Mouse (Mus musculus) liver, adult 2 months (tissue): ENCODE measurements around the gene Lhfpl3. TPM values are rescaled to one million over a fixed set of nuclear protein-coding genes. Genes with fewer than 3 reads are reported as not detected.

Experiments used
- DNase-seq: peaks from one replicate; pipeline ENCODE4 v3.0.0-alpha.2; 2011; ENCODE audit warnings: low read depth, low spot score; ENCODE audit errors: extremely low read depth
- H3K27ac ChIP-seq: fragments of 200-500 bp; replicated peaks from 2 replicates; pipeline ENCODE4 v1.5.1; 2012; ENCODE audit warnings: low read depth, mild to moderate bottlenecking, control low read depth, inconsistent platforms, low read length; ENCODE audit not compliant: insufficient read depth
- H3K27me3 ChIP-seq: fragments of 200-500 bp; 2 replicates; pipeline ENCODE4 v1.6.1; 2012; ENCODE audit warnings: mild to moderate bottlenecking, moderate library complexity, low read length, inconsistent platforms; ENCODE audit not compliant: control insufficient read depth, insufficient read depth
- H3K36me3 ChIP-seq: fragments of 200-500 bp; 2 replicates; pipeline ENCODE4 v1.6.1; 2012; ENCODE audit warnings: low read length, inconsistent platforms; ENCODE audit not compliant: control insufficient read depth, insufficient read depth
- H3K4me1 ChIP-seq: fragments of 200-500 bp; 2 replicates; pipeline ENCODE4 v1.6.1; 2011; ENCODE audit warnings: low read length; ENCODE audit not compliant: control insufficient read depth, insufficient read depth
- H3K4me3 ChIP-seq: fragments of 200-500 bp; 2 replicates; pipeline ENCODE4 v1.5.1; 2011; ENCODE audit warnings: low read depth, mild to moderate bottlenecking, control low read depth, low read length, moderate library complexity; ENCODE audit not compliant: insufficient read depth
- H3K79me2 ChIP-seq: fragments of 200-500 bp; 2 replicates; pipeline ENCODE4 v1.6.1; 2012; ENCODE audit warnings: inconsistent platforms, mild to moderate bottlenecking, low read length, moderate library complexity; ENCODE audit not compliant: control insufficient read depth, insufficient read depth
- H3K9ac ChIP-seq: fragments of 200-500 bp; 2 replicates; pipeline ENCODE4 v1.6.1; 2012; ENCODE audit warnings: low read depth, mild to moderate bottlenecking, control low read depth, inconsistent platforms, low read length
- CTCF ChIP-seq: fragments of 200-500 bp; IDR thresholded peaks from 2 replicates; pipeline ENCODE4 v1.5.1; 2011; ENCODE audit warnings: low read depth, low read length, control low read depth
- POLR2A ChIP-seq: fragments of 200-500 bp; IDR thresholded peaks from 2 replicates; pipeline ENCODE4 v1.6.1; 2011; ENCODE audit warnings: low read length, control low read depth; ENCODE audit not compliant: insufficient read depth; ENCODE audit errors: extremely low read depth
- WGBS: fragments of 180-500 bp; shearing (Covaris S2); methylation state at CpG from one replicate; pipeline ENCODE4 v1.1.7; 2018; 5-methylcytosine and 5-hydroxymethylcytosine counted together
- polyA plus RNA-seq: library from polyadenylated mRNA; depleted of rRNA; stranded (reverse); fragments of >200 nt; gene quantifications from 2 replicates; pipeline ENCODE4 v1.2.3, GENCODE M21; 2012
- total RNA-seq: library from RNA; depleted of rRNA; stranded (reverse); fragments of >200 nt; gene quantifications from 2 replicates; pipeline ENCODE4 v1.2.3, GENCODE M21; 2014

The Lhfpl3 gene
- total and polyA plus RNA-seq, 2 experiments = 0.02 TPM; not detected in 1

- WGBS = 35% methylated on average over 4 of the region's 4 CpGs
Measured at GRCm38 (mm10) chr5:23040429-23040828, 294.6 kb downstream of the Lhfpl3 start.

GRCm38 (mm10) chr5:23042862-23043261, 297.0 kb downstream of the Lhfpl3 start:
- no peak overlapping the region for H3K27ac ChIP-seq
- no peak overlapping the region for H3K4me3 ChIP-seq
- TF ChIP-seq CTCF (no peak), POLR2A (no peak)
- no peaks in the 10 kb centered on the region for H3K27me3 ChIP-seq
- no peak for DNase-seq
- no peak overlapping the region for H3K9ac ChIP-seq
- WGBS = 91% methylated on average over 5 of the region's 5 CpGs
- no peaks in the 10 kb centered on the region for H3K4me1 ChIP-seq
- H3K36me3 ChIP-seq = no peaks in the 10 kb centered on the region
- no peaks in the 10 kb centered on the region for H3K79me2 ChIP-seq

More at GRCm38 (mm10) chr5:23040429-23040828, 294.6 kb downstream of the Lhfpl3 start:
- no peak for TF ChIP-seq CTCF
- TF ChIP-seq POLR2A = no peak
- Histone ChIP-seq H3K79me2 (no peaks in the 10 kb centered on the region), H3K27me3 (no peaks in the 10 kb centered on the region), H3K27ac (no peak overlapping the region), H3K36me3 (no peaks in the 10 kb centered on the region), H3K4me1 (no peaks in the 10 kb centered on the region), H3K9ac (no peak overlapping the region), H3K4me3 (no peak overlapping the region)
- DNase-seq = peak; percentile 34

GRCm38 (mm10) chr5:23049083-23049663, 303.3 kb downstream of the Lhfpl3 start:
- no peaks in the 10 kb centered on the region for H3K36me3 ChIP-seq
- H3K9ac ChIP-seq = no peak overlapping the region
- TF ChIP-seq CTCF (no peak), POLR2A (no peak)
- no peaks in the 10 kb centered on the region for H3K4me1 ChIP-seq
- 80% methylated on average over 7 of the region's 7 CpGs for WGBS
- H3K4me3 ChIP-seq = no peak overlapping the region
- DNase-seq = no peak
- H3K27ac ChIP-seq = no peak overlapping the region
- no peaks in the 10 kb centered on the region for H3K27me3 ChIP-seq
- no peaks in the 10 kb centered on the region for H3K79me2 ChIP-seq

GRCm38 (mm10) chr5:23051458-23051857, 305.6 kb downstream of the Lhfpl3 start:
- Histone ChIP-seq H3K36me3 (no peaks in the 10 kb centered on the region), H3K79me2 (no peaks in the 10 kb centered on the region), H3K9ac (no peak overlapping the region), H3K27me3 (no peaks in the 10 kb centered on the region), H3K4me1 (no peaks in the 10 kb centered on the region), H3K27ac (no peak overlapping the region), H3K4me3 (no peak overlapping the region)
- TF ChIP-seq CTCF (no peak), POLR2A (no peak)
- DNase-seq = no peak
- 78% methylated on average over 5 of the region's 5 CpGs for WGBS

- H3K4me1 ChIP-seq = no peaks in the 10 kb centered on the region
- no peaks in the 10 kb centered on the region for H3K36me3 ChIP-seq
- no peak overlapping the region for H3K27ac ChIP-seq
- TF ChIP-seq CTCF = no peak
- no peak for TF ChIP-seq POLR2A
- WGBS = 72% methylated on average over 1 of the region's 1 CpGs
- DNase-seq = no peak
- H3K4me3 ChIP-seq = no peak overlapping the region
- H3K79me2 ChIP-seq = no peaks in the 10 kb centered on the region
- no peaks in the 10 kb centered on the region for H3K27me3 ChIP-seq
- no peak overlapping the region for H3K9ac ChIP-seq
Measured at GRCm38 (mm10) chr5:23094894-23095293, 349.0 kb downstream of the Lhfpl3 start.

- no peaks in the 10 kb centered on the region for H3K36me3 ChIP-seq
- WGBS = 72% methylated on average over 2 of the region's 2 CpGs
- DNase-seq = no peak
- H3K9ac ChIP-seq = no peak overlapping the region
- no peaks in the 10 kb centered on the region for H3K4me1 ChIP-seq
- H3K27ac ChIP-seq = no peak overlapping the region
- no peaks in the 10 kb centered on the region for H3K79me2 ChIP-seq
- no peak for TF ChIP-seq CTCF
- no peak for TF ChIP-seq POLR2A
- no peak overlapping the region for H3K4me3 ChIP-seq
- no peaks in the 10 kb centered on the region for H3K27me3 ChIP-seq
Measured at GRCm38 (mm10) chr5:23106536-23106935, 360.7 kb downstream of the Lhfpl3 start.
